Mouse (Mus musculus) MEL (cell line): ENCODE measurements around the gene Adipor2. TPM values are rescaled to one million over a fixed set of nuclear protein-coding genes. Genes with fewer than 3 reads are reported as not detected.
"Not testable (repeated sequence)": the region's sequence is repeated elsewhere in the genome, so short reads cannot be mapped to it uniquely, and the experiment has no call there.

Experiments used
- DNase-seq: peaks from one replicate; pipeline ENCODE4 v3.0.0; 2011; ENCODE audit warnings: low read depth, low spot score
- H3K27ac ChIP-seq: 2 replicates; pipeline ENCODE4 v1.5.1; 2012; ENCODE audit warnings: low read depth, mild to moderate bottlenecking, control low read depth, low read length, moderate library complexity; ENCODE audit not compliant: control insufficient read depth
- H3K27me3 ChIP-seq, 2 experiments: fragments of 150-350 bp in 1 of 2; sonication (generic) in 1 of 2; 2 replicates each; pipeline ENCODE4 v1.6.1; 2012; ENCODE audit warnings: low read length in 2 of 2, mild to moderate bottlenecking in 2 of 2, improper control_type of control experiment in 1 of 2, moderate library complexity in 1 of 2; ENCODE audit not compliant: insufficient read depth in 2 of 2, control insufficient read depth in 1 of 2
- H3K36me3 ChIP-seq, 2 experiments: 2 replicates each; pipeline ENCODE4 v1.6.1; 2012 to 2014; ENCODE audit warnings: low read length in 2 of 2, improper control_type of control experiment in 1 of 2, inconsistent platforms in 1 of 2, mild to moderate bottlenecking in 1 of 2; ENCODE audit not compliant: insufficient read depth in 2 of 2, control insufficient read depth in 1 of 2
- H3K4me1 ChIP-seq, 2 experiments: fragments of 150-350 bp in 1 of 2; sonication (generic) in 1 of 2; 2 replicates each; pipeline ENCODE4 v1.6.1; 2012; ENCODE audit warnings: low read length in 2 of 2, improper control_type of control experiment in 1 of 2, mild to moderate bottlenecking in 1 of 2; ENCODE audit not compliant: insufficient read depth in 2 of 2, control insufficient read depth in 1 of 2
- H3K4me3 ChIP-seq, 2 experiments: fragments of 150-350 bp in 1 of 2; sonication (generic) in 1 of 2; 2 replicates each; pipeline ENCODE4 v1.5.1; 2012; ENCODE audit warnings: low read depth in 2 of 2, low read length in 2 of 2, mild to moderate bottlenecking in 2 of 2, moderate library complexity in 2 of 2, control low read depth in 1 of 2, improper control_type of control experiment in 1 of 2; ENCODE audit not compliant: control insufficient read depth in 1 of 2, insufficient read depth in 1 of 2
- H3K79me2 ChIP-seq: 2 replicates; pipeline ENCODE4 v1.6.1; 2012; ENCODE audit warnings: mild to moderate bottlenecking, low read length, moderate library complexity; ENCODE audit not compliant: control insufficient read depth, poor library complexity, insufficient read depth
- H3K9ac ChIP-seq: 2 replicates; pipeline ENCODE4 v1.6.1; 2012; ENCODE audit warnings: low read depth, mild to moderate bottlenecking, control low read depth, low read length, moderate library complexity; ENCODE audit not compliant: control insufficient read depth, poor library complexity, severe bottlenecking
- H3K9me3 ChIP-seq: fragments of 150-350 bp; sonication (generic); replicated peaks from 2 replicates; pipeline ENCODE4 v1.6.1; 2012; ENCODE audit warnings: mild to moderate bottlenecking, low read length, improper control_type of control experiment, moderate library complexity; ENCODE audit not compliant: insufficient read depth
- BHLHE40 ChIP-seq: IDR thresholded peaks from 2 replicates; pipeline ENCODE4 v1.6.1; 2012; ENCODE audit warnings: low read depth, mild to moderate bottlenecking, inconsistent platforms, low read length, improper control_type of control experiment, borderline replicate concordance
- CHD1 ChIP-seq: IDR thresholded peaks from 2 replicates; pipeline ENCODE4 v1.6.1; 2012; ENCODE audit warnings: low read depth, mild to moderate bottlenecking, inconsistent platforms, low read length, improper control_type of control experiment
- E2F4 ChIP-seq: IDR thresholded peaks from 2 replicates; pipeline ENCODE4 v1.6.1; 2011; ENCODE audit warnings: low read depth, low read length, improper control_type of control experiment, borderline replicate concordance
- ETS1 ChIP-seq: IDR thresholded peaks from 2 replicates; pipeline ENCODE4 v1.6.1; 2012; ENCODE audit warnings: low read depth, mild to moderate bottlenecking, inconsistent platforms, low read length, improper control_type of control experiment, moderate library complexity
- HCFC1 ChIP-seq: IDR thresholded peaks from 2 replicates; pipeline ENCODE4 v1.6.1; 2012; ENCODE audit warnings: low read depth, mild to moderate bottlenecking, inconsistent platforms, low read length, improper control_type of control experiment, moderate library complexity
- MEF2A ChIP-seq: IDR thresholded peaks from 2 replicates; pipeline ENCODE4 v1.6.1; 2014; ENCODE audit warnings: low read depth, mild to moderate bottlenecking, inconsistent platforms, low read length, improper control_type of control experiment; ENCODE audit not compliant: poor library complexity, insufficient replicate concordance, severe bottlenecking; ENCODE audit errors: extremely low read depth
- MXI1 ChIP-seq: IDR thresholded peaks from 2 replicates; pipeline ENCODE4 v1.6.1; 2011; ENCODE audit warnings: mild to moderate bottlenecking, low read depth, low read length, improper control_type of control experiment
- NELFE ChIP-seq: IDR thresholded peaks from 2 replicates; pipeline ENCODE4 v1.6.1; 2011; ENCODE audit warnings: low read depth, low read length, improper control_type of control experiment
- SIN3A ChIP-seq: IDR thresholded peaks from 2 replicates; pipeline ENCODE4 v1.6.1; 2012; ENCODE audit warnings: low read length, improper control_type of control experiment, inconsistent platforms
- TCF12 ChIP-seq: IDR thresholded peaks from 2 replicates; pipeline ENCODE4 v1.6.1; 2014; ENCODE audit warnings: low read depth, mild to moderate bottlenecking, inconsistent platforms, low read length, improper control_type of control experiment, moderate library complexity
- UBTF ChIP-seq: IDR thresholded peaks from 2 replicates; pipeline ENCODE4 v1.6.1; 2012; ENCODE audit warnings: low read depth, mild to moderate bottlenecking, inconsistent platforms, low read length, improper control_type of control experiment, moderate library complexity, borderline replicate concordance; ENCODE audit not compliant: insufficient read depth
- polyA plus RNA-seq, 2 experiments: library from polyadenylated mRNA; stranded (reverse) in 1 of 2; unstranded in 1 of 2; fragments of >175 nt in 1 of 2; fragments of >200 nt in 1 of 2; gene quantifications; 2 replicates each; pipeline versions ENCODE4 v1.2.1 to v1.2.4; 2012; ENCODE audit warnings: low replicate concordance in 2 of 2, low read depth in 1 of 2; ENCODE audit not compliant: insufficient read length in 2 of 2, insufficient read depth in 1 of 2, missing spikeins in 1 of 2
- total RNA-seq: library from RNA; depleted of rRNA; stranded (reverse); fragments of 300-350 nt; gene quantifications from 2 replicates; pipeline ENCODE4 v1.2.3, GENCODE M21; 2012

The Adipor2 gene
- total and polyA plus RNA-seq, 3 experiments, result 37.6 to 41.3 TPM; not detected in 1

DNA sequence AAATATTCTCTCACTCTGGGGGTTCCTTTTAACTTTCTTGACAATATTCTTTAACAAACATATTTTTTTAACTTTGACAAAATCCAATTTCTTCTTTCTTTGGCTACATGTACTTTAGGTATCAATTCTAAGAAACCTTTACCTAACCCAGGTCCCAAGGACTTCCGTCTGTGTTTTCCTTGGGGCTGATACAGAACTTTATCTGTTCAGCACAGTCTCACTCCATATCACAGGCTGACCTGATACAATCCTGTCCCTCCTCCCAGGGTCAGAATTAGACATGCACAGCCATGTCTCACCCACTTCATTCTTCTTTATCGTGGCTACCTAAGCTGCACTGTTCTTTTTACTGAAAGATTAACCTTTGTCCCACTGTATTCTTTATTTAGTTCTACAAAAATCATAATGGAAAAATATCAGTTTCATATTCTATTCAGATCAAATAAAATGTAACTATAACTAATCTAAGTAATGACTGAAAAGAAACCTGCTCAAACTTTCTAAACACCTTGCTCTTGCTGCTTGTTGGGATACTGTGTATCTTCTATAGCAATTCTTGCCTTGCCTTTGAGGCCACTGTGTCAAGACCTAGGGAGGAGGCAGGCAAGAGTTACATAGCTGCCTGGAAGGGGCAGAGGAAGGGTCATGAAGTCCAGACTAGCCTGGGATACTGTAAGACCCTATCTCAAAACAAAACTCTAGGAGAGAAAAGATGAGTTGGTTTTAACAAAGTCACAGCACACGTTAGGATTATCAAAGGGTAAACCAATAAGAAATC lies 56.4 kb downstream of the Adipor2 start (continued):
- peak; percentile 40 for TF ChIP-seq SIN3A

DNA sequence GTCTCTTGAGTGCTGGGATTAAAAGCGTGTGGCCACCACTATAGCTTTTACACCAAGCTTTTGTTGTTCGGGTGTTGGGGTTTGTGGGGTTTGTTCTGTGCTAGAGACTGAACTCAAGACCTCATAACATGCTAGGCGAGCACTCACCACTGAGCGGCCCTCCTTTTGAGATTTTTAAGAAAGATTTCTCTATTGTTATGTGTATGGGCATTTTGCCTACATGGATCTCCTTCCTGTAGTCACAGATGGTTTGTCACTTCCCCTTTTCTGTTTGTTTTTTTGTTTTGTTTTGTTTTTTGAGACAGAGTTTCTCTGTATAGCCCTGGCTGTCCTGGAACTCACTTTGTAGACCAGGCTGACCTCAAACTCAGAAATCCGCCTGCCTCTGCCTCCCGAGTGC lies 57.3 kb downstream of the Adipor2 start:
- not testable (repeated sequence) for H3K27me3 ChIP-seq, H3K79me2 ChIP-seq, H3K9me3 ChIP-seq, H3K9ac ChIP-seq, H3K4me3 ChIP-seq
- peaks cover 18 to 22% of the 10 kb centered on the region in 2 experiments for H3K4me1 ChIP-seq
- H3K36me3 ChIP-seq, result peaks cover 30 to 38% of the 10 kb centered on the region in 2 experiments
- DNase-seq, result peak; percentile 75
- H3K27ac ChIP-seq, result peak overlapping the region; percentile 90
- TF ChIP-seq MXI1 (peak; percentile 18; the same call in 1 of the 2 replicates), SIN3A (peak; percentile 48; the same call in 1 of the 2 replicates), TCF12 (peak; percentile 39; the same call in 1 of the 2 replicates), CHD1 (peak; percentile 37; the same call in 1 of the 2 replicates), ETS1 (peak; percentile 50; the same call in 1 of the 2 replicates)

DNA sequence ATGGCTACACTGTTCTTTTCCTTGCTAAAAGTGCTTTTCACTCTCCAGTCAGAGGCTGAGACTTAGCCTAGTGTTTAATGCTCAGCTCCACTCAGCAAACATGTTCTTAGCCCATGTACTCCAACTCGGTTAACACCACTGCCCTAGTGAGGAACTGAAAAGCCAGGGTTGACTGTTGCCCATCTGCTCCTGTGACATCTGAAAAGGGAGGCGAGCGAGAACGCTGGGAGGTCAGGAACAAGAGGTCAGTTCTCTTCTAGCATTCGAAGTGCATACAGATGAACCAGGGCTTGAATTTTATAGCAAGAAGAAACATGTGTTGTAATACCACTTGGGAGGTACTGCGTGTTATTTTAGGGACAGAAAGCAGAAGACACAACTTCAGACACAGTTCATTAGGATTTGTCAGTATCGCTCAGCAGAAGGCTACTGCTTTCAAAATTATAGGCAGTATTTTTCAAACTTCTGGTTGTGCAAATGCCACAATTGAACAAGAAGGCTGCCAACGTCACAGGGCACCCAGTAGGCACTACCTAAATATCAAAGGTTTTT lies 59.4 kb downstream of the Adipor2 start:
- Histone ChIP-seq H3K4me1 (peaks cover 18 to 22% of the 10 kb centered on the region in 2 experiments), H3K79me2 (no peaks in the 10 kb centered on the region), H3K27me3 (no peaks in the 10 kb centered on the region), H3K9me3 (no peaks in the 10 kb centered on the region), H3K9ac (no peak overlapping the region), H3K27ac (no peak overlapping the region), H3K36me3 (peaks cover 23 to 30% of the 10 kb centered on the region in 2 experiments), H3K4me3 (no peak overlapping the region)
- no peak for DNase-seq
- TF ChIP-seq NELFE (no peak), UBTF (no peak), HCFC1 (no peak), E2F4 (no peak), BHLHE40 (no peak), MEF2A (no peak)
